Mouse (Mus musculus) embryonic stem cell, embryonic (primary cell): ENCODE results near the gene Myo1f.

Experiments used
- CTCF ChIA-PET, 4 experiments: fragments of 300-600 bp in 2 of 4; fragments of 350-600 bp in 2 of 4; sonication (Branson Sonifier 250); formaldehyde crosslinking; loops; one replicate each; lab custom pipeline; 2022; ENCODE audit warnings: inconsistent platforms in 2 of 4; lab: Charles Lee
- POLR2A ChIA-PET, 4 experiments: fragments of 300-600 bp in 2 of 4; fragments of 350-600 bp in 2 of 4; sonication (Branson Sonifier 250); formaldehyde crosslinking; loops; one replicate each; lab custom pipeline; 2022; ENCODE audit warnings: antibody characterized with exemption in 4 of 4, inconsistent platforms in 1 of 4; lab: Charles Lee

The Myo1f gene

DNA sequence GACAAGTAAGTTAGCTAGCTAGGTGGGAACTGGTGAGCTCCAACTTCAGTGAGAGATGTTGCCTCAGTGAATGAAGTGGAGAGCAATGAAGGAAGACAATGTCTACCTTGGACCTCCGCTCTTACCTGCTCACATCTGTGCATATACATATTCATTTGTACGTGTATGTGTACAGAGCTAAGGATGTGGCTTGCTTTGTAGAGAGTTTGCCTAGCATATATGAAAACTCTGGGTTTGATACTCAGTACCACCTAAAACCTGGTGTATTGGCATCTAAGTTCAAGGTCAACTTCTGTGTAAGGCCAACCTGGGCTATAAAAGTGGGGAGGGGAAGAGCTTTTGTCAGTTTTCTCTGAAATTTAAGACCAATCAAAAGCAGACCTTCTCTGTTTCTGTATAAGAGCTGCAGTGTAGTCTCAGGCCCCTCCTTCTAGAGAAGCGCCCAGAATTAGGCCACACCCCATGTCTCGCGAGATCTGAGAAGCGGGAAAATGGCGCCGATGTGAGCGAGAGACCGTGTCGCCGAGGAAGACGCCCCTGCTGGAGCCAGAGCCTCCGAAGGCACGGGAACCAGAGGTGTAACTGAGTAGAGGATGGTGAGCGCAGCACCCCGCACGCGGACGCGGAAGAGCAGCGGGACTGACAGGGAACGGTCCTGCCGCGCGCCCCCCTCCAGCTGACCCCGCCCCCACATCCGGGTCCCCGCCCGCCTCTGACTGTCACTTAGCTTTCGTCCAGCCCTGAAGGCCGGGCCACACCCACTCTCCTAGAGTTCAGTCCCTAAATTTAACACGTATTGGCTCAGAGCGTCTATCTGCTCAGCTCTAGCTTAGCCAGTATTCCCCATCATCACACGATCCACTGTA lies 73.3 kb downstream of the Myo1f start, which contains the start of gene Zfp414:
Zfp414 (plus strand) TSS at position 470 of the 866 bp plus-strand sequence.
- ChIA-PET POLR2A (interaction anchor here (0.6 to 3.5 kb wide), 85 partner anchors 9 to 662 kb away, joined by 3 to 48 read pairs (median 5); partner anchors contain the start of genes Pram1 (in 3 of the 4), Rab11b (in 3 of the 4), B3galt4 (in 2 of the 4) and March2 (in 2 of the 4)), CTCF (interaction anchor here in 3 of 4 experiments (0.5 to 1.3 kb wide), 7 partner anchors 15 to 1050 kb away, joined by 3 to 6 read pairs (median 3); partner anchors contain the start of gene Rab11b (in 1 of the 3))

DNA sequence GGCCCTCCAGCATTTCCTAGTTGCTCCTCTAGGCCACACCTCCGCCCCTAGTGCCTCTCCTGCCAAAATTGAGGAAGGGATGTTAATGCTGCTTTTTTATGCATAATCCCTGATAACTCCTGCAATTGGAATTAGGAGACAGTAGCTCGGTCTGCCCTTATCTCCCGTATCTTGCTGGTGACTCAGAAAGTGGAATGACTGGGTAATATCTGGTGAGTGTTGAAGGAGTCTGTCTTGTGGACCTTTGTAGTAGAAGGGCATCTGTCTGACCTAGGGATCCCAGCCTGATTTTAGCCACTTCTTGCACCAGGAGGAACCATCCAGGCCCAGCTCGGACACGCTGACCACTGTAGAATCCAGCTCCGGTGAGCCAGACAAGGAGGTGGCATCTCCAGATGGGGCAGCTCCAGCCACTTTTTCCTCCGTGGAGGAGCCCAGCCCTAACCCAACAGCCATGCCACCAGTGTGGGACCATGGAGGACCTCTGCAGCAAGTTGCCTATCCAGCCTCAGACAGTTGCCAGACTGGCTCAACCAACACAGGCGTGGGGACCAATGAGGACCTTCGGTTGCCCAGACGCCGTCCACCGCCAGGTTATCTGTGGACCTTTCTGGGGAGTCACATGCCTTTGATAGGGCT lies 74.1 kb downstream of the Myo1f start:
- CTCF ChIA-PET: interaction anchor here in 3 of 4 experiments (0.5 to 1.3 kb wide), 6 partner anchors 15 to 1050 kb away, joined by 3 to 6 read pairs (median 3); no protein-coding TSS in a partner anchor
- POLR2A ChIA-PET: interaction anchor here (0.6 to 3.5 kb wide), 70 partner anchors 8 to 663 kb away, joined by 3 to 48 read pairs (median 5); partner anchors contain the start of genes Pram1 (in 3 of the 4), B3galt4 (in 2 of the 4), March2 (in 2 of the 4) and Ndufa7 (in 2 of the 4)

DNA sequence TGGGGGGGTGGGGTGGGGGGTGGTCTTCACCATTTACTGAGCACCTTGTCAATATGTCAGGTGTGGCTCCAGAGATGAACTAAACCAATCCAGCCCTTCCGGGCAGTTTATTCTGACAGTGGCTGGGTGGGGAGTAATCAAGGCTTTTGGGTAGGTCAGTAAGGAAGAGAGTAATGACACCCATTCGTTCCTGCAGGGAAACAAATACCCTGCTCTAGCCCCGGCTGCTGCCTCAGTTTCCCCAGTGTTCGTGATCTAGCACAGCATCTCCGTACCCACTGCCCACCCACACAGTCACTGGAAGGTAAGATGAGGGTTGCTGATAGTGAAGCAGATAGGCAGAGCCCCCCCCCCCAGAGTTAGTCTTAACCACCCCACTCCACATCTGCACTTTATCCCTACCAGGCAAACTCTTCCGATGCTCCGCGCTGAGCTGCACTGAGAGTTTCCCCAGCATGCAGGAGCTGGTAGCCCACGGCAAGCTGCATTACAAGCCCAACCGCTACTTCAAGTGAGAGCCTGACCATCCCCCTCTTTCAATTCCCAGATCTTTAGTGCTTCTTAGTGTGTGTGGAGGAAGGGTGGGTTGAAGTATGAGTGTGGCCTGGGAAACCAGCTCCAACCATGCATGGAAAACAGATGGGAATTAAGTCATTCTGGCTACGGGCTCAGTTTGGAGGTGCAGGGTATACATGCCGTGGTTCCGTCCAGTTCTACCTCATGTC lies 74.8 kb downstream of the Myo1f start:
- CTCF ChIA-PET: interaction anchor here in 1 of 4 experiments (0.6 kb wide), 1 partner anchor 274 kb away, joined by 3 read pairs; no protein-coding TSS in a partner anchor
- POLR2A ChIA-PET: interaction anchor here (0.6 to 3.5 kb wide), 18 partner anchors 8 to 196 kb away, joined by 3 to 48 read pairs (median 4); partner anchors contain the start of gene Pram1 (in 1 of the 4)

DNA sequence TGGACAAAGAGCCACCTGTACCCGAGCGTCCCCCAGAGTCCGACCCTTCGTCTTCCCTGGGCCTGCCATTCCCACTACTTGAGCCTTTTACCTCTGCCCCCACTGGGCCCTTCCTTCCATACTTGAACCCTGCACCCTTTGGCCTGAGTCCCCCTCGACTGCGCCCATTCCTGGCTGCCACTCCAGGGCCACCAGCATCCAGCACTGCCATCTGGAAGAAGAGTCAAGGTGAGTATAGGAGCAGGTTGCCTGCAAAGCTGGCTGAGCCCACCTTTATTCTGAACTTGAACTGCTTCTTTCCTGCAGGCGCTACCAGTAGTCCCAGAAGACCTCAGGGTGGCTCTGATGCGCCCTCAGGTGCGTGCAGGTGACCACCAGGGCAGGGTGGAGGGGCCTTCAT lies 75.7 kb downstream of the Myo1f start:
- ChIA-PET CTCF (no interaction called here), POLR2A (interaction anchor here in 2 of 4 experiments (1.0 to 3.0 kb wide), 4 partner anchors 10 to 54 kb away, joined by 3 to 17 read pairs (median 4); no protein-coding TSS in a partner anchor)

DNA sequence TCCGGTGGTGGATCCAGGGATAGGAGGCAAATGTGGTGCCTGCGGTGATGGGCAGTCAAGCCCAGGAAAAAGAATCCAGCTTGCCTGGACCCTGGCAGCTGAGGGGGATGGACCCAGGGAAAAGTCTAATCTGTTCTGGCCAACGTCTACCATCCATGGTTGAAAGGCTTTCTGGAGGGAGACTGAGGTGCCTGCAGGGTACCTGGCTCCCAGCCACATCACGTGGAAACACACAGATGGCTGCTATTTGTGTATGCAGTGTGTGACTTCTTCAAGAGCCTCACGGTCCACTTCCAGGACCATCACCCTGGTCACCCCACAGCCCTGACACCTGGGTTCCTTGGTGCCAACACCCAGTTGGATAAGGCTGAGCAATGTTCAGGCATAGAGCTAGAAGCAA lies 76.3 kb downstream of the Myo1f start:
- POLR2A ChIA-PET: interaction anchor here in 2 of 4 experiments (0.6 to 3.0 kb wide), 7 partner anchors 9 to 87 kb away, joined by 3 to 17 read pairs (median 4); partner anchors contain the start of gene March2 (in 1 of the 2)
- CTCF ChIA-PET: no interaction called here

DNA sequence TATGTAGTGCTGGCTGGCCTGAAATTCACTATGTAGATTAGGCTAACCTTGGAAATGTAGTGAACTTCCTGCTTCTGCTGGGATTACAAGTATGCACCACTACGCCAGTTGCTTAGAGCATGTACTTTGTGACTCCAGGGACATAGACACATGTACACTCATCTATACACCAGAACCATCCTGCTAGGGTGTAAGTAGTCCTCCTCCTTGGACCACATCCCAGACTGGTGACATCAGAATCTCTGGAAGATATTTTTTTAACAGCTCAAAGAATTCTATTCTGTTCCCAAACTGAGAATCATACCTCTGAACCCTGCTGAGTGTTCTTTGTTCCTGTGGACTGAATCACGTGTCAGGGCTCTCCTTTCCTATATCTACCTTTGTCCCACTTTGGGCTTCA lies 81.5 kb downstream of the Myo1f start:
- ChIA-PET POLR2A (interaction anchor here in 2 of 4 experiments (0.6 to 8.1 kb wide), 7 partner anchors 8 to 173 kb away, joined by 3 to 98 read pairs (median 4); partner anchors contain the start of genes Kank3 (in 1 of the 2) and Zfp414 (in 1 of the 2)), CTCF (no interaction called here)

DNA sequence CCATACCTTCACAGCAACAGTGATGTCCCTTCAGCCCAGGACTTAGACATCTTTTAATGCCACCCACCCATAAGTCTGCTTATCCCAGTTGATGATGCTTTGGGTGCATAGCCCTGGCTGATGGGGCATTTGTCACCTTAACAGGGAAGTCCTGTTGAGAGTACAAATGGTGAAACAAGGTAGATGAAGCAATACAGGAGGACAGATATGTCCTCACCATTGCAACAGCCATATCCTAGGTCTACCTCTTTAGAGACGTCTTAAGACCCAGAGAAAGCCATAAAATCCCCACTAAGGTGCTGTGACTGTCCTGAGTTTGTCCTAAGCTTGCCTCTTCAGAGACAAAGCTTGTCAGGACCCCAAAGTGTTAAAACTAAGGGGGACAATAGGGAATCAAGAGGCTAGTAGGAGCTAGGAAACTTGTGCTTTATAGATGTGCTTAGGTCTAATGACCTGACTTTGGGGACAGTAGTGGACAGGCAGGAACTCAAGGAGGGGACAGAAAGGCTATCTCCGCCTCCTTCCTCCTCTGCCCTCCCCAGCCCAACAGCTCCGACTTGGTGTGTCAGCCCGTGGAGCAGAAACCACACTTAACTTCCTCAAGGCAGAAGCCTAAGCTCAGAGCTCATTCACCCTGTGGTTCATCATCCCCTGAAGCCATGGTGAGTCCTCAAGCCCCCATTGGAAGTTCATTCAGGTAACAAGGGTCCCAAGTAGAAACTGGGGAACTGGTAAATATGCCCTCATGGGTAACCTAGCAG lies 82.2 kb downstream of the Myo1f start, which contains the start of gene Pram1:
Pram1 (plus strand) TSS at position 541 of the 761 bp plus-strand sequence.
- ChIA-PET CTCF (interaction anchor here in 1 of 4 experiments (0.6 kb wide), 1 partner anchor 49 kb away, joined by 5 read pairs; no protein-coding TSS in a partner anchor), POLR2A (interaction anchor here in 3 of 4 experiments (0.6 to 8.1 kb wide), 14 partner anchors 8 to 169 kb away, joined by 3 to 98 read pairs (median 4); partner anchors contain the start of genes Zfp414 (in 3 of the 3) and Rab11b (in 2 of the 3))

DNA sequence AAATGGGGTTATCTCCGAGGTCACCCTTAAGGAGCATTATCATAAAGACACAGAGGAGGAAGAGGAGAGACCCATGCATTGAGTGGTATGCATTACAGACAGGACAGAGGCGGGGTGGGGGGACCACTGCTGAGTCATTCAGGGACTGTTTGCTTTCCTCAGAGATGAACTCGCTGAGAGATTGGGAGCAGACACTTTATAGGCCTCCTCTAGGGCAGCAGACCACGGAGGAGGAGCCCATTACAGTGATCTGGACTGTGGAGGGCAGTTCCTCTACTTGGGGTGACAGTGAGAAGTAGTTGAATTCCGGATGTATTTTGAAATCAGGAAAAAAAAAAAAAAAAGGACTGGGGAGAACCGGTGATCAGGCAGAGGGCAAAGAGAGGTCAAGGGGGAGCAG lies 84.2 kb downstream of the Myo1f start:
- ChIA-PET POLR2A (interaction anchor here in 3 of 4 experiments (0.7 to 8.1 kb wide), 19 partner anchors 8 to 606 kb away, joined by 3 to 98 read pairs (median 7); partner anchors contain the start of genes Zfp414 (in 2 of the 3), Rab11b (in 1 of the 3) and Zfp763 (in 1 of the 3)), CTCF (no interaction called here)

DNA sequence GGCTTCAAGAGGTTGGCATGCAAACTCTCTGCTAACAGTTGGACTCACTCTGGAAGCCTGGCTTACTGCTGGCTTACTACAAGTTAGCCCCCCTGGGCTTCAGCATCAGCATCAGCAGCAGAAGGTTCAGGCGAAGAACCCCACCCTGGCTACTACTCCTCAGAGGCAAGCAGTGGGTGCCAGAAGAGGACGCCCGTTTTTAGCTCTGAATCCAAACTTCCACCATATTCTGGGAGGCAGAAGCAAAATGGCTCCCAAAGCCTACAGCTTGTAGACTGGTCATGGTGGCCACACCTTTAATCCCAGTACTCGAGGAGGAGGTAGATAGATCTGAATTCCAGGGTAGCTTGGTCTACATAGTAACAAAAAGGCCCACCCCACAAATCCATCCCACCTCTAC lies 88.6 kb downstream of the Myo1f start:
- CTCF ChIA-PET: interaction anchor here in 3 of 4 experiments (0.5 to 1.0 kb wide), 4 partner anchors 15 to 960 kb away, joined by 3 read pairs; partner anchors contain the start of gene Zfp414 (in 1 of the 3)

DNA sequence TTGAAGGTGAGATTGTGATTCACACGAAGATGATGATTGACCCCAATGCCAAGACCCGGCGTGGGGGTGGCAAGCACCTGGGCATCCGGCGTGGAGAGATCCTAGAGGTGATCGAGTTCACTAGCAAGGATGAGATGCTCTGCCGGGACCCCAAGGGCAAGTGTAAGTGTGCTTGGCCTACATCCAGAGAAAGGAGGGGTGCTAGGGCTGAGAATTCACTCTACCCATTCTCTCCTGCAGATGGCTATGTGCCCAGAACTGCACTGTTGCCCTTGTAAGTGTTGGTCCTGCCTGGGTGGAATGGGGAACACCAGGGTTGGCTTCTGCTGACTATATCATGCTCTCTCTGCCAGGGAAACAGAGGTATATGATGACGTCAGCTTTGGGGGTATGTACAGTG lies 89.6 kb downstream of the Myo1f start:
- ChIA-PET POLR2A (interaction anchor here in 2 of 4 experiments (0.9 to 11.4 kb wide), 14 partner anchors 7 to 268 kb away, joined by 3 to 98 read pairs (median 6); partner anchors contain the start of genes Zfp414 (in 2 of the 2) and Pram1 (in 1 of the 2)), CTCF (no interaction called here)

More for the DNA sequence above, 88.6 kb downstream of the Myo1f start:
- POLR2A ChIA-PET: interaction anchor here in 3 of 4 experiments (0.6 to 4.4 kb wide), 25 partner anchors 9 to 267 kb away, joined by 3 to 25 read pairs (median 5); partner anchors contain the start of genes Rab11b (in 2 of the 3) and Zfp414 (in 2 of the 3)

DNA sequence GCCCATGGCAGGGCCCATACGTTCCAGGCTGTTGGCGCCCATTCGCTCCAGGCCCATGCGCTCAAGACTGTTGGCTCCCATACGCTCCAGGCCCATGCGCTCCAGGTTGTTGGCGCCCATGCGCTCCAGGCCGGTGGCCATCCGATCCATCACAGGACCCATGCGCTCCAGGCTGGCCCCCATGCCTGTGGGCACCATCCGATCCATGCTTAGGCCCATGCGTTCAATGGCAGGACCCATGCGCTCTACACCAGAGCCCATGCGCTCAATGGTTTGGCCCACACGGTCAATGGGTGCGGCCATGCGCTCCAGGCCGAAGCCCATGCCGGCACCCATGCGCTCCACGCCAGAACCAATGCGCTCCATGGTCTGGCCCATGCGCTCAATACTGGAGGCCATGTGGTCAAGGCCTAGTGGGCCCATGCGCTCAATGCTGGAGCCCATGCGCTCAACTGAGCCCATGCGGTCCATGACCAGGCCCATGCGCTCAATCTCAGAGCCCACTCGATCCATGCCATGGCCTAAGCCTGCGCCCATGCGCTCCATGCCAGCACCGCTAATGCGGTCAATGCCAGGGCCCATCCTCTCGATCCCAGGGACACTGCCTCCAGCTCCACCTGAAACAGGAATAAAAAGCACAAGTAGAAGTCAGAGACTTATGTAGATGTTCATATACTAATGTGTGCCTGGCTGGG lies 94.4 kb downstream of the Myo1f start:
- CTCF ChIA-PET: no interaction called here
- POLR2A ChIA-PET: interaction anchor here in 2 of 4 experiments (0.6 to 11.4 kb wide), 28 partner anchors 9 to 1487 kb away, joined by 3 to 98 read pairs (median 4); partner anchors contain the start of genes Pram1 (in 2 of the 2), Zfp414 (in 2 of the 2), B3galt4 (in 1 of the 2) and Ndufa7 (in 1 of the 2)
